13 mouse cellular contexts compared by ENCODE assay signal in the genomic region with DNA sequence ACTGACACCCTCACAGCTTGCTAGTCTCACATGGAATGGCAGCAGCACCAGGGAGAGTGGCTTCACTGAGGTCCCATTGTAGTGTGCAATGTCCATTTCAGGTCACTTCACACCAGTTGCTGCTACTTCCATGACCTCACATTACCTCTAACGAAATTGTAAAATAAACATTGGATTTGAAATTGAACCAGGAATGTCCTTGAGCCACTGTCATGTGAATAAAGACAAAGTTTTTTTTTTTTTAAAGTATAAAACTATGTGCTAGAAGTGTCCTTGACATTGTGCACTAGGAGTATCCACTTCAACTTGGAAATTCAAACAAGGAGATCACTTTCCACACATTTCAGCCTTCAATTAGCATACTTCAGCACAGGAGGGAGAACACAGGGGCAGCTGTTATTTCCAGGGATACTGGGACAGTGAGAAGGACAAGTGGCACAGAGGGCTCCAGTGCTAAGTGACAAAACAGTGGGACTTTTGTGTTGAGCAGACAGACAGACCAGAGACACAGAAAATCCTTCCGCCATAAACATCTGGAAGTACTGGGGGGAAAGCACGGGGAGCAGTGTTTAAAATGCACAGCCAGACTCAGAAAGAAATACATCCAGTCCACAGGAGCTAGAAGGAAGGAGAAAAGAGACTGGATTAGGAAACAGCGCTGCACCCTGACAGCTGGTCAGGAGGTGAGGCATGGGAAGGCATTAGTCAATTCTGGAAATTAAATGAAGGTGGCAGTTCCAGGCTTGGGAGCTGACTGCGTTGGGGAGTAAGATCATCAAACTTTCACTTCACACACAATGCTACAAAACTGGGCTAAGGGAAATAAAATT. TPM values are rescaled to one million over a fixed set of nuclear protein-coding genes. Genes with fewer than 3 reads are reported as not detected.
DNase-seq lines count a peak whose midpoint lies in the region; ATAC-seq and TF ChIP-seq lines count a peak whose summit lies in the region.
"Had no signal": no experiment of that assay in that cellular context is flagged by ENCODE, and none has a peak within 500 bp of the region (broad histone marks: within the 10 kb centered on the region; RNA-seq: fewer than 3 reads in every experiment).

No protein-coding gene starts in this region.

- intact Hi-C loops in heart, postnatal 25 days (cut with DNase I) = no loop called here

- WGBS in midbrain, postnatal 0 days = 57% methylated on average over 5 of the region's 5 CpGs
- WGBS in midbrain, embryonic 10.5 days = 63% methylated on average over 5 of the region's 5 CpGs

- DNase-seq in cerebellum, adult 9-11 months = peak; percentile 4
- no peak for DNase-seq in cerebellum, postnatal 36 days
- DNase-seq in midbrain, postnatal 0 days (ENCODE audit: low spot score) = peak; percentile 11
- DNase-seq in midbrain, embryonic 10.5 days (ENCODE audit: low spot score) = no peak
- peak; percentile 2 to 10 for DNase-seq in layer of hippocampus, postnatal 36 days
- no peak for DNase-seq in heart, postnatal 25 days (ENCODE audit: low spot score)
- DNase-seq in gastrocnemius, postnatal 4 days (ENCODE audit: low spot score in 2 of 2) = no peak
- no peak for DNase-seq in adrenal gland, postnatal 10 days
- DNase-seq: heart, adult 2 months had no signal

- no peak overlapping the region for H3K9ac ChIP-seq in midbrain, postnatal 0 days (replicated peaks; ENCODE audit: low read length, poor library complexity, severe bottlenecking)
- H3K9ac ChIP-seq: embryonic facial prominence, embryonic 15.5 days; limb, embryonic 15.5 days had no signal

- H3K9me3 ChIP-seq in midbrain, postnatal 0 days (ENCODE audit: low read length) = no peaks in the 10 kb centered on the region
- H3K9me3 ChIP-seq in midbrain, embryonic 10.5 days (replicated peaks) = no peaks in the 10 kb centered on the region
- H3K9me3 ChIP-seq: embryonic facial prominence, embryonic 15.5 days; limb, embryonic 15.5 days had no signal

- H3K4me1 ChIP-seq in midbrain, postnatal 0 days (ENCODE audit: insufficient read depth, low read length) = no peaks in the 10 kb centered on the region
- peaks cover 6% of the 10 kb centered on the region; the same call in 1 of the 2 replicates for H3K4me1 ChIP-seq in midbrain, embryonic 10.5 days
- H3K4me1 ChIP-seq: embryonic facial prominence, embryonic 15.5 days; limb, embryonic 15.5 days had no signal

- no peaks in the 10 kb centered on the region for H3K36me3 ChIP-seq in midbrain, postnatal 0 days (ENCODE audit: insufficient read depth, low read length)
- no peaks in the 10 kb centered on the region for H3K36me3 ChIP-seq in midbrain, embryonic 10.5 days
- H3K36me3 ChIP-seq: embryonic facial prominence, embryonic 15.5 days; limb, embryonic 15.5 days had no signal

- no peak overlapping the region for H3K4me3 ChIP-seq in midbrain, postnatal 0 days (ENCODE audit: low read depth, low read length)
- H3K4me3 ChIP-seq in midbrain, embryonic 10.5 days = no peak overlapping the region
- H3K4me3 ChIP-seq: embryonic facial prominence, embryonic 15.5 days; heart, adult 2 months; limb, embryonic 15.5 days had no signal

- H3K4me2 ChIP-seq in midbrain, postnatal 0 days (ENCODE audit: low read depth, low read length, poor library complexity, severe bottlenecking) = no peak overlapping the region
- H3K4me2 ChIP-seq: embryonic facial prominence, embryonic 15.5 days; limb, embryonic 15.5 days had no signal

- ATAC-seq in midbrain, postnatal 0 days (ENCODE audit: low FRiP score) = no peak
- ATAC-seq: intestine, embryonic 16.5 days; Patski had no signal

- H3K27me3 ChIP-seq in midbrain, postnatal 0 days (ENCODE audit: insufficient read depth, low read length) = no peaks in the 10 kb centered on the region
- no peaks in the 10 kb centered on the region for H3K27me3 ChIP-seq in midbrain, embryonic 10.5 days (ENCODE audit: low read depth, poor library complexity, severe bottlenecking)
- H3K27me3 ChIP-seq: embryonic facial prominence, embryonic 15.5 days; limb, embryonic 15.5 days had no signal

- no peak overlapping the region for H3K27ac ChIP-seq in midbrain, postnatal 0 days (ENCODE audit: low read depth, low read length)
- H3K27ac ChIP-seq in midbrain, embryonic 10.5 days (replicated peaks) = no peak overlapping the region
- H3K27ac ChIP-seq: embryonic facial prominence, embryonic 15.5 days; heart, adult 2 months; limb, embryonic 15.5 days had no signal

- no peak for TF ChIP-seq CTCF in midbrain, postnatal 0 days (IDR thresholded peaks at IDR 0.05)

RNA-seq across cellular contexts. Expression of a gene that starts 49.9 kb away (rescaled TPM):
- total RNA-seq in midbrain, postnatal 0 days (2014; rRNA removed) = 3.1 and 5.4 TPM in 2 replicates
- 1.9 and 2.2 TPM in 2 replicates for polyA plus RNA-seq in midbrain, postnatal 0 days (2015; fragmentation: Nextera tagmentation; extraction: Ambion mirVana)
- 3.2 and 3.7 TPM in 2 replicates for polyA plus RNA-seq in midbrain, embryonic 10.5 days (2016; fragmentation: Nextera tagmentation; extraction: Ambion mirVana)
- total RNA-seq in layer of hippocampus, postnatal 36 days (2021) = 10 to 100 TPM; 16.0 to 16.3 TPM
- total RNA-seq in heart, postnatal 25 days (2021) = 1 to 10 TPM; 7.5 to 8.6 TPM
- total RNA-seq in gastrocnemius, postnatal 4 days (2021) = 10 to 100 TPM; 10.4 to 10.9 TPM
- total RNA-seq in adrenal gland, postnatal 10 days (2021) = 10 to 100 TPM; 10.0 to 13.1 TPM

Comparison
In these comparisons a context has a peak if more than half of its experiments do, and no peak if none do; other contexts are left out.
1. DNase-seq: peak in cerebellum, adult 9-11 months (single experiment), midbrain, postnatal 0 days (single experiment) and layer of hippocampus, postnatal 36 days (2 of 2); none in cerebellum, postnatal 36 days (0 of 2), midbrain, embryonic 10.5 days (single experiment), heart, postnatal 25 days (single experiment), gastrocnemius, postnatal 4 days (0 of 2) and adrenal gland, postnatal 10 days (single experiment).